Mouse (Mus musculus) neural tube, embryonic 15.5 days (tissue): ENCODE measurements around the gene Atp6v1b1. TPM values are rescaled to one million over a fixed set of nuclear protein-coding genes. Genes with fewer than 3 reads are reported as not detected.

Source experiments
- ATAC-seq: fragments of 200-750 bp; cut with Nextera tagmentation; 2 replicates; pipeline ENCODE4 v1.8.0; 2017; ENCODE audit warnings: mild to moderate bottlenecking, moderate TSS enrichment, moderate library complexity; ENCODE audit not compliant: low FRiP score
- H3K27ac ChIP-seq: fragments of 300-500 bp; sonication (generic); replicated peaks from 2 replicates; pipeline ENCODE4 v1.5.1; 2015; ENCODE audit warnings: mild to moderate bottlenecking, inconsistent platforms
- H3K27me3 ChIP-seq: fragments of 300-500 bp; sonication (generic); replicated peaks from 2 replicates; pipeline ENCODE4 v1.6.1; 2015; ENCODE audit warnings: inconsistent platforms
- H3K36me3 ChIP-seq: fragments of 300-500 bp; sonication (generic); 2 replicates; pipeline ENCODE4 v1.6.1; 2015; ENCODE audit warnings: inconsistent platforms
- H3K4me1 ChIP-seq: fragments of 300-500 bp; sonication (generic); 2 replicates; pipeline ENCODE4 v1.6.1; 2015; ENCODE audit warnings: inconsistent platforms
- H3K4me2 ChIP-seq: fragments of 300-500 bp; sonication (generic); 2 replicates; pipeline ENCODE4 v1.6.1; 2015; ENCODE audit warnings: inconsistent platforms, mild to moderate bottlenecking, moderate library complexity
- H3K4me3 ChIP-seq: fragments of 300-500 bp; sonication (generic); replicated peaks from 2 replicates; pipeline ENCODE4 v1.5.1; 2015; ENCODE audit warnings: mild to moderate bottlenecking, inconsistent platforms
- H3K9ac ChIP-seq: fragments of 300-500 bp; sonication (generic); replicated peaks from 2 replicates; pipeline ENCODE4 v1.6.1; 2015; ENCODE audit warnings: mild to moderate bottlenecking, inconsistent platforms
- H3K9me3 ChIP-seq: fragments of 300-500 bp; sonication (generic); replicated peaks from 2 replicates; pipeline ENCODE4 v1.6.1; 2016; ENCODE audit warnings: inconsistent platforms
- WGBS: fragments of 180-500 bp; shearing (Covaris S2); methylation state at CpG from one replicate; pipeline ENCODE4 v1.1.7; 2015; ENCODE audit warnings: mixed read lengths; 5-methylcytosine and 5-hydroxymethylcytosine counted together
- polyA plus RNA-seq: library from polyadenylated mRNA; unstranded; fragments of >200 nt; fragmentation: Nextera tagmentation; extraction: Ambion mirVana; gene quantifications from 2 replicates; pipeline ENCODE4 v1.2.1, GENCODE M21; 2015

The Atp6v1b1 gene
- not detected in 2 replicates for polyA plus RNA-seq

- 70% methylated on average over 5 of the region's 5 CpGs for WGBS
- H3K9me3 ChIP-seq, result no peaks in the 10 kb centered on the region
- H3K4me1 ChIP-seq, result no peaks in the 10 kb centered on the region
- H3K27ac ChIP-seq, result no peak within 1 kb of the TSS
- H3K27me3 ChIP-seq, result peaks cover 5% of the 10 kb centered on the region; the same call in 1 of the 2 replicates
- no peaks in the 10 kb centered on the region for H3K36me3 ChIP-seq
- no peak within 1 kb of the TSS for H3K4me3 ChIP-seq
- H3K4me2 ChIP-seq, result no peak within 1 kb of the TSS
- ATAC-seq, result no peak
- H3K9ac ChIP-seq, result no peak within 1 kb of the TSS
Observed at GRCm38 (mm10) chr6:83742761-83743160, at the start of gene Atp6v1b1. Atp6v1b1 (plus strand) TSS chr6:83742990.

- H3K9ac ChIP-seq, result no peak overlapping the region
- WGBS, result under 1% methylated on average over 9 of the region's 9 CpGs
- H3K9me3 ChIP-seq, result no peaks in the 10 kb centered on the region
- peaks cover 8% of the 10 kb centered on the region for H3K4me1 ChIP-seq
- no peaks in the 10 kb centered on the region for H3K36me3 ChIP-seq
- H3K27me3 ChIP-seq, result peaks cover 96% of the 10 kb centered on the region
- no peak overlapping the region for H3K4me2 ChIP-seq
- ATAC-seq, result no peak
- no peak overlapping the region for H3K27ac ChIP-seq
- no peak overlapping the region for H3K4me3 ChIP-seq
Observed at GRCm38 (mm10) chr6:83693835-83694234, 49.0 kb upstream of the Atp6v1b1 start.

GRCm38 (mm10) chr6:83695731-83696130 is 47.1 kb upstream of the Atp6v1b1 start:
- 5% methylated on average over 3 of the region's 3 CpGs for WGBS
- H3K9me3 ChIP-seq, result no peaks in the 10 kb centered on the region
- H3K4me3 ChIP-seq, result no peak overlapping the region
- ATAC-seq, result no peak
- H3K27ac ChIP-seq, result no peak overlapping the region
- H3K4me2 ChIP-seq, result no peak overlapping the region
- H3K4me1 ChIP-seq, result peaks cover 8% of the 10 kb centered on the region
- no peaks in the 10 kb centered on the region for H3K36me3 ChIP-seq
- H3K27me3 ChIP-seq, result peaks cover 97% of the 10 kb centered on the region
- H3K9ac ChIP-seq, result no peak overlapping the region

GRCm38 (mm10) chr6:83696684-83697083 is 46.1 kb upstream of the Atp6v1b1 start:
- H3K9ac ChIP-seq, result no peak overlapping the region
- ATAC-seq, result no peak
- peaks cover 95% of the 10 kb centered on the region for H3K27me3 ChIP-seq
- 2% methylated on average over 7 of the region's 7 CpGs for WGBS
- no peak overlapping the region for H3K27ac ChIP-seq
- H3K4me1 ChIP-seq, result peaks cover 8% of the 10 kb centered on the region
- no peaks in the 10 kb centered on the region for H3K9me3 ChIP-seq
- no peak overlapping the region for H3K4me2 ChIP-seq
- H3K4me3 ChIP-seq, result no peak overlapping the region
- H3K36me3 ChIP-seq, result no peaks in the 10 kb centered on the region

GRCm38 (mm10) chr6:83697932-83698331 is 44.9 kb upstream of the Atp6v1b1 start:
- 3% methylated on average over 8 of the region's 8 CpGs for WGBS
- H3K4me1 ChIP-seq, result peaks cover 12% of the 10 kb centered on the region
- no peak overlapping the region for H3K27ac ChIP-seq
- no peak overlapping the region for H3K4me3 ChIP-seq
- H3K9ac ChIP-seq, result no peak overlapping the region
- ATAC-seq, result no peak
- no peak overlapping the region for H3K4me2 ChIP-seq
- no peaks in the 10 kb centered on the region for H3K9me3 ChIP-seq
- H3K36me3 ChIP-seq, result no peaks in the 10 kb centered on the region
- H3K27me3 ChIP-seq, result peaks cover 94% of the 10 kb centered on the region

GRCm38 (mm10) chr6:83699971-83700370 is 42.8 kb upstream of the Atp6v1b1 start:
- Histone ChIP-seq H3K4me3 (no peak overlapping the region), H3K27ac (no peak overlapping the region), H3K9me3 (no peaks in the 10 kb centered on the region), H3K9ac (no peak overlapping the region), H3K36me3 (no peaks in the 10 kb centered on the region), H3K4me2 (no peak overlapping the region), H3K27me3 (peaks cover 93% of the 10 kb centered on the region), H3K4me1 (0 out of 2 replicates have a peak, but pooled peaks cover 4% of the 10 kb centered on the region)
- ATAC-seq, result no peak
- WGBS, result under 1% methylated on average over 5 of the region's 5 CpGs

GRCm38 (mm10) chr6:83701001-83701400 is 41.8 kb upstream of the Atp6v1b1 start:
- H3K9me3 ChIP-seq, result no peaks in the 10 kb centered on the region
- no peaks in the 10 kb centered on the region for H3K36me3 ChIP-seq
- H3K4me1 ChIP-seq, result 0 out of 2 replicates have a peak, but pooled peaks cover 4% of the 10 kb centered on the region
- H3K4me3 ChIP-seq, result no peak overlapping the region
- WGBS, result under 1% methylated on average over 11 of the region's 11 CpGs
- no peak overlapping the region for H3K4me2 ChIP-seq
- peaks cover 92% of the 10 kb centered on the region for H3K27me3 ChIP-seq
- H3K9ac ChIP-seq, result no peak overlapping the region
- ATAC-seq, result no peak
- no peak overlapping the region for H3K27ac ChIP-seq

- Histone ChIP-seq H3K36me3 (no peaks in the 10 kb centered on the region), H3K27me3 (peaks cover 92% of the 10 kb centered on the region), H3K9me3 (no peaks in the 10 kb centered on the region), H3K4me1 (0 out of 2 replicates have a peak, but pooled peaks cover 4% of the 10 kb centered on the region), H3K9ac (no peak overlapping the region), H3K4me3 (no peak overlapping the region), H3K4me2 (no peak overlapping the region), H3K27ac (no peak overlapping the region)
- no peak for ATAC-seq
- WGBS, result 1% methylated on average over 53 of the region's 53 CpGs
Observed at GRCm38 (mm10) chr6:83702146-83702999, 40.4 kb upstream of the Atp6v1b1 start.

GRCm38 (mm10) chr6:83703000-83703721 is 39.6 kb upstream of the Atp6v1b1 start:
- no peak overlapping the region for H3K9ac ChIP-seq
- no peak overlapping the region for H3K27ac ChIP-seq
- H3K4me2 ChIP-seq, result no peak overlapping the region
- no peaks in the 10 kb centered on the region for H3K9me3 ChIP-seq
- H3K27me3 ChIP-seq, result peaks cover 92% of the 10 kb centered on the region
- no peak overlapping the region for H3K4me3 ChIP-seq
- H3K4me1 ChIP-seq, result 0 out of 2 replicates have a peak, but pooled peaks cover 4% of the 10 kb centered on the region
- no peaks in the 10 kb centered on the region for H3K36me3 ChIP-seq
- ATAC-seq, result no peak
- under 1% methylated on average over 27 of the region's 27 CpGs for WGBS

GRCm38 (mm10) chr6:83703722-83704078 is 39.1 kb upstream of the Atp6v1b1 start:
- H3K36me3 ChIP-seq, result no peaks in the 10 kb centered on the region
- H3K27ac ChIP-seq, result no peak overlapping the region
- peaks cover 92% of the 10 kb centered on the region for H3K27me3 ChIP-seq
- no peak overlapping the region for H3K4me2 ChIP-seq
- no peak overlapping the region for H3K4me3 ChIP-seq
- WGBS, result under 1% methylated on average over 10 of the region's 10 CpGs
- no peak overlapping the region for H3K9ac ChIP-seq
- H3K4me1 ChIP-seq, result 0 out of 2 replicates have a peak, but pooled peaks cover 4% of the 10 kb centered on the region
- H3K9me3 ChIP-seq, result no peaks in the 10 kb centered on the region
- no peak for ATAC-seq

- Histone ChIP-seq H3K4me3 (no peak overlapping the region), H3K36me3 (no peaks in the 10 kb centered on the region), H3K27me3 (peaks cover 92% of the 10 kb centered on the region), H3K27ac (no peak overlapping the region), H3K9me3 (no peaks in the 10 kb centered on the region), H3K9ac (no peak overlapping the region), H3K4me2 (no peak overlapping the region), H3K4me1 (0 out of 2 replicates have a peak, but pooled peaks cover 4% of the 10 kb centered on the region)
- 11% methylated on average over 1 of the region's 1 CpGs for WGBS
- ATAC-seq, result no peak
Observed at GRCm38 (mm10) chr6:83704294-83704693, 38.5 kb upstream of the Atp6v1b1 start.
